Mouse (Mus musculus): ENCODE data around the gene Hist2h2aa2. TPM values are rescaled to one million over a fixed set of nuclear protein-coding genes. Genes with fewer than 3 reads are reported as not detected.
"Not testable (repeated sequence)": the region's sequence is repeated elsewhere in the genome, so short reads cannot be mapped to it uniquely, and the experiment has no call there.

The Hist2h2aa2 gene
- polyA plus RNA-seq, 1 experiment from 2014 or later, result 45.5 TPM

GRCm38 (mm10) chr3:96220765-96221639 lies 19.1 kb downstream of the Hist2h2aa2 start, which contains the start of the genes Hist2h2ac and Hist2h2be:
Gene Hist2h2ac (minus strand): TSS chr3:96220880.
Gene Hist2h2be (plus strand): TSS chr3:96221119.
- peak within 1 kb of the TSS; percentile 98 for H3K27ac ChIP-seq (ENCODE audit: low read depth)
- WGBS, result under 1% methylated on average over 43 of the region's 43 CpGs
- peak within 1 kb of the TSS; percentile 59 for H3K4me2 ChIP-seq (ENCODE audit: low read length)
- H3K4me3 ChIP-seq (ENCODE audit: low read depth, low read length), result peak within 1 kb of the TSS; percentile 69
- H3K36me3 ChIP-seq (ENCODE audit: control insufficient read depth, insufficient read depth, low read length), result no peaks in the 10 kb centered on the region
- no peaks in the 10 kb centered on the region for H3K27me3 ChIP-seq (replicated peaks; ENCODE audit: control insufficient read depth, insufficient read depth, low read length)
- peak; percentile 91 for DNase-seq (ENCODE audit: low spot score)
- no peaks in the 10 kb centered on the region for H3K9me3 ChIP-seq (ENCODE audit: control insufficient read depth, low read length)
- H3K4me1 ChIP-seq (replicated peaks; ENCODE audit: control insufficient read depth, insufficient read depth, low read length), result peaks cover 12% of the 10 kb centered on the region; the same call in 1 of the 2 replicates
- peak; percentile 87 for ATAC-seq (replicated peaks; ENCODE audit: low FRiP score, low TSS enrichment, low read depth)
- peak within 1 kb of the TSS; percentile 97 for H3K9ac ChIP-seq (ENCODE audit: low read length)

DNA sequence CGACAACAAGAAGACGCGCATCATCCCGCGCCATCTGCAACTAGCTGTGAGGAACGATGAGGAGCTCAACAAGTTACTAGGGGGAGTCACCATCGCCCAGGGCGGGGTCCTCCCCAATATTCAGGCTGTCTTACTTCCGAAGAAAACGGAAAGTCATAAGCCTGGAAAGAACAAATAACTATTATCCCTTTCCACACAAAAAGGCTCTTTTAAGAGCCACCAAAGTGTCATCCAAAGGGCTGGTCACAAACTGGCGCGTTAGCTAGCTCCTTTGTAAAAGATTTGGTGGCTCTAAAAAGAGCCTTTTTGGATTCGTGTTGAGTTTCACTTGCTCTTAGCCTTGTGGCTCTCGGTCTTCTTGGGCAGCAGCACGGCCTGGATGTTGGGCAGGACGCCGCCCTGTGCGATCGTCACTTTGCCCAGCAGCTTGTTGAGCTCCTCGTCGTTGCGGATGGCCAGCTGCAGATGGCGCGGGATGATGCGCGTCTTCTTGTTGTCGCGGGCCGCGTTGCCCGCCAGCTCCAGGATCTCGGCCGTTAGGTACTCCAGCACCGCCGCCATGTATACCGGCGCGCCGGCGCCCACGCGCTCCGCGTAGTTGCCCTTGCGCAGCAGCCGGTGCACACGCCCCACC lies 19.8 kb downstream of the Hist2h2aa2 start:
- peak overlapping the region; percentile 98 for H3K27ac ChIP-seq (ENCODE audit: low read depth)
- peak overlapping the region; percentile 97 for H3K9ac ChIP-seq (ENCODE audit: low read length)
- not testable (repeated sequence) for H3K9me3 ChIP-seq (ENCODE audit: control insufficient read depth, low read length); H3K36me3 ChIP-seq (ENCODE audit: control insufficient read depth, insufficient read depth, low read length); H3K27me3 ChIP-seq (replicated peaks; ENCODE audit: control insufficient read depth, insufficient read depth, low read length)
- peaks cover 12% of the 10 kb centered on the region; the same call in 1 of the 2 replicates for H3K4me1 ChIP-seq (replicated peaks; ENCODE audit: control insufficient read depth, insufficient read depth, low read length)
- DNase-seq (ENCODE audit: low spot score), result peak; percentile 88
- peak overlapping the region; percentile 69 for H3K4me3 ChIP-seq (ENCODE audit: low read depth, low read length)
- peak overlapping the region; percentile 59 for H3K4me2 ChIP-seq (ENCODE audit: low read length)
- 0% methylated on average over 24 of the region's 47 CpGs for WGBS
- ATAC-seq (replicated peaks; ENCODE audit: low FRiP score, low TSS enrichment, low read depth), result 0 out of 2 replicates have a peak, but pooled peaks have one; percentile 7

GRCm38 (mm10) chr3:96219661-96220130 lies 20.4 kb downstream of the Hist2h2aa2 start, which contains the start of the genes Bola1 and Hist2h2ab:
Gene Bola1 (minus strand): TSS chr3:96219709.
Gene Hist2h2ab (plus strand): TSS chr3:96219865.
- peaks cover 12% of the 10 kb centered on the region; the same call in 1 of the 2 replicates for H3K4me1 ChIP-seq (replicated peaks; ENCODE audit: control insufficient read depth, insufficient read depth, low read length)
- H3K4me2 ChIP-seq (ENCODE audit: low read length), result peak within 1 kb of the TSS; percentile 59
- ATAC-seq (replicated peaks; ENCODE audit: low FRiP score, low TSS enrichment, low read depth) (peak; percentile 88), DNase-seq (ENCODE audit: low spot score) (no peak)
- H3K36me3 ChIP-seq (ENCODE audit: control insufficient read depth, insufficient read depth, low read length), result no peaks in the 10 kb centered on the region
- H3K27ac ChIP-seq (ENCODE audit: low read depth), result peak within 1 kb of the TSS; percentile 98
- WGBS, result under 1% methylated on average over 37 of the region's 37 CpGs
- no peaks in the 10 kb centered on the region for H3K9me3 ChIP-seq (ENCODE audit: control insufficient read depth, low read length)
- peak within 1 kb of the TSS; percentile 97 for H3K9ac ChIP-seq (ENCODE audit: low read length)
- peak within 1 kb of the TSS; percentile 69 for H3K4me3 ChIP-seq (ENCODE audit: low read depth, low read length)
- H3K27me3 ChIP-seq (replicated peaks; ENCODE audit: control insufficient read depth, insufficient read depth, low read length), result no peaks in the 10 kb centered on the region

GRCm38 (mm10) chr3:96219191-96219641 lies 20.9 kb downstream of the Hist2h2aa2 start:
- H3K27ac ChIP-seq (ENCODE audit: low read depth), result peak overlapping the region; percentile 98
- H3K9me3 ChIP-seq (ENCODE audit: control insufficient read depth, low read length), result no peaks in the 10 kb centered on the region
- WGBS, result 0% methylated on average over 12 of the region's 12 CpGs
- peak overlapping the region; percentile 97 for H3K9ac ChIP-seq (ENCODE audit: low read length)
- peak overlapping the region; percentile 69 for H3K4me3 ChIP-seq (ENCODE audit: low read depth, low read length)
- H3K27me3 ChIP-seq (replicated peaks; ENCODE audit: control insufficient read depth, insufficient read depth, low read length), result no peaks in the 10 kb centered on the region
- peaks cover 12% of the 10 kb centered on the region; the same call in 1 of the 2 replicates for H3K4me1 ChIP-seq (replicated peaks; ENCODE audit: control insufficient read depth, insufficient read depth, low read length)
- peak; percentile 28 for ATAC-seq (replicated peaks; ENCODE audit: low FRiP score, low TSS enrichment, low read depth)
- H3K4me2 ChIP-seq (ENCODE audit: low read length), result peak overlapping the region; percentile 59
- no peaks in the 10 kb centered on the region for H3K36me3 ChIP-seq (ENCODE audit: control insufficient read depth, insufficient read depth, low read length)
- peak; percentile 77 for DNase-seq (ENCODE audit: low spot score)

DNA sequence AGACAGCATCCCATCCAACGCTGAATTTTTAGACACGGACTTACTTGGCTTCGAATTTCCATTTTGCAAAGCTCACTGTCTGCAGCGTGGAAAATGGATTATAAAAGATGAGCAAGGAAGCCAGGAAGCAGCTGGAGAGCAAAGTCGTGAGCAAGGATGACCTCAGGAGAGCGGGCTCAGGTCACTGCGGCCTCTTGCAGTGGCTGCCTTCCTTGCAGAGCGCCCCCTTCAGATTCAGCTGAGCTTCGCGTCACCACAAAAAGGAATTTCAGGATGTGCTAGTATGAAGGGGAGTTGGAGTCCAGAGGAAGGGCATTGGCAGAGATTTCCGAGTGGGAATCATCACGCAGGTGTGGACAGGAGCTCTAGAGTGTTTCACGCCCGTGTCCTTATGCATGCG lies 30.8 kb downstream of the Hist2h2aa2 start:
- ATAC-seq (replicated peaks; ENCODE audit: low FRiP score, low TSS enrichment, low read depth) (no peak), DNase-seq (ENCODE audit: low spot score) (no peak)
- Histone ChIP-seq H3K27me3 (replicated peaks; ENCODE audit: control insufficient read depth, insufficient read depth, low read length) (no peaks in the 10 kb centered on the region), H3K36me3 (ENCODE audit: control insufficient read depth, insufficient read depth, low read length) (no peaks in the 10 kb centered on the region), H3K4me1 (replicated peaks; ENCODE audit: control insufficient read depth, insufficient read depth, low read length) (no peaks in the 10 kb centered on the region), H3K9me3 (ENCODE audit: control insufficient read depth, low read length) (no peaks in the 10 kb centered on the region), H3K4me2 (ENCODE audit: low read length) (no peak overlapping the region), H3K27ac (ENCODE audit: low read depth) (no peak overlapping the region), H3K9ac (ENCODE audit: low read length) (no peak overlapping the region), H3K4me3 (ENCODE audit: low read depth, low read length) (no peak overlapping the region)
- 25% methylated on average over 15 of the region's 15 CpGs for WGBS

- ATAC-seq (replicated peaks; ENCODE audit: low FRiP score, low TSS enrichment, low read depth) (no peak), DNase-seq (ENCODE audit: low spot score) (no peak)
- Histone ChIP-seq H3K27me3 (replicated peaks; ENCODE audit: control insufficient read depth, insufficient read depth, low read length) (no peaks in the 10 kb centered on the region), H3K9ac (ENCODE audit: low read length) (no peak overlapping the region), H3K4me2 (ENCODE audit: low read length) (no peak overlapping the region), H3K4me1 (replicated peaks; ENCODE audit: control insufficient read depth, insufficient read depth, low read length) (no peaks in the 10 kb centered on the region), H3K27ac (ENCODE audit: low read depth) (no peak overlapping the region), H3K36me3 (ENCODE audit: control insufficient read depth, insufficient read depth, low read length) (no peaks in the 10 kb centered on the region), H3K9me3 (ENCODE audit: control insufficient read depth, low read length) (no peaks in the 10 kb centered on the region), H3K4me3 (ENCODE audit: low read depth, low read length) (no peak overlapping the region)
- WGBS, result 72% methylated on average over 3 of the region's 3 CpGs
Measured at GRCm38 (mm10) chr3:96207819-96208218, 32.3 kb downstream of the Hist2h2aa2 start.

- H3K27ac ChIP-seq (ENCODE audit: low read depth), result no peak overlapping the region
- H3K27me3 ChIP-seq (replicated peaks; ENCODE audit: control insufficient read depth, insufficient read depth, low read length), result no peaks in the 10 kb centered on the region
- no peak overlapping the region for H3K9ac ChIP-seq (ENCODE audit: low read length)
- H3K4me2 ChIP-seq (ENCODE audit: low read length), result no peak overlapping the region
- peaks cover 12% of the 10 kb centered on the region for H3K4me1 ChIP-seq (replicated peaks; ENCODE audit: control insufficient read depth, insufficient read depth, low read length)
- no peaks in the 10 kb centered on the region for H3K9me3 ChIP-seq (ENCODE audit: control insufficient read depth, low read length)
- H3K4me3 ChIP-seq (ENCODE audit: low read depth, low read length), result no peak overlapping the region
- H3K36me3 ChIP-seq (ENCODE audit: control insufficient read depth, insufficient read depth, low read length), result no peaks in the 10 kb centered on the region
- ATAC-seq (replicated peaks; ENCODE audit: low FRiP score, low TSS enrichment, low read depth), result no peak
- 49% methylated on average over 2 of the region's 2 CpGs for WGBS
- no peak for DNase-seq (ENCODE audit: low spot score)
Measured at GRCm38 (mm10) chr3:96199731-96200130, 40.3 kb downstream of the Hist2h2aa2 start.

DNA sequence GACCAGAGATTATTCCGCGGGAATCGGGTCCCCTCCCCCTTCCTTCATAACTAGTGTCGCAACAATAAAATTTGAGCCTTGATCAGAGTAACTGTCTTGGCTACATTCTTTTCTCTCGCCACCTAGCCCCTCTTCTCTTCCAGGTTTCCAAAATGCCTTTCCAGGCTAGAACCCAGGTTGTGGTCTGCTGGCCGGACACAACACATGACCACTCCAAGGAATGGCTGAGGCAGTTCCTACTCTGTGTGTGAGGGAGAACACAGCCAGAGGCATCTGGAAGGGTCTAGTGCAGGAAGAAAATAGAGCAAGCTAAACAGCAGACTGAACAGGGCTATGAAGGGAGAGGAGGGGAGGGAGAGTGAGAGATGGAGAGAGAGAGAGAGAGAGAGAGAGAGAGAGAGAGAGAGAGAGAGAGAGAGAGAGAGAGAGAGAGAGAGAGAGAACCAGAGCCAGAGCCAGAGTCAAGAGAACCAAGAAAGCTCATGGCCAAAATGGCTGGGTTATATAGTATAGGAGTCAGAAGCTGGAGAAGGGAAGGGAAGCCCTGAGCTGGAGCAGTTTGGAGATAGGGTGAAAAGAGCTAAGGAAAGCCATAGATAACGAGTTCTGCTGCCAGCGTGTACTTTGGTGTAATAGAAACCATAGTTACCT lies 41.4 kb downstream of the Hist2h2aa2 start:
- ATAC-seq (replicated peaks; ENCODE audit: low FRiP score, low TSS enrichment, low read depth); H3K9ac ChIP-seq (ENCODE audit: low read length); H3K27ac ChIP-seq (ENCODE audit: low read depth); H3K27me3 ChIP-seq (replicated peaks; ENCODE audit: control insufficient read depth, insufficient read depth, low read length); H3K36me3 ChIP-seq (ENCODE audit: control insufficient read depth, insufficient read depth, low read length); H3K4me3 ChIP-seq (ENCODE audit: low read depth, low read length); DNase-seq (ENCODE audit: low spot score); H3K9me3 ChIP-seq (ENCODE audit: control insufficient read depth, low read length): not testable (repeated sequence)
- H3K4me1 ChIP-seq (replicated peaks; ENCODE audit: control insufficient read depth, insufficient read depth, low read length), result peaks cover 12% of the 10 kb centered on the region
- peak overlapping the region; percentile 88 for H3K4me2 ChIP-seq (ENCODE audit: low read length)
- WGBS, result 35% methylated on average over 5 of the region's 8 CpGs
